Mouse (Mus musculus): ENCODE measurements around the gene Pnmal1. TPM values are rescaled to one million over a fixed set of nuclear protein-coding genes. Genes with fewer than 3 reads are reported as not detected.
"Not testable (repeated sequence)": the region's sequence is repeated elsewhere in the genome, so short reads cannot be mapped to it uniquely, and the experiment has no call there.

Gene Pnmal1
- total RNA-seq, 2 experiments from 2014 or later: not detected

- peak; percentile 78 for DNase-seq (ENCODE audit: low spot score)
Observed at GRCm38 (mm10) chr7:16950861-16951635, 8.4 kb upstream of the Pnmal1 start.

- DNase-seq (ENCODE audit: low spot score): not testable (repeated sequence)
Observed at GRCm38 (mm10) chr7:16953776-16954175, 5.7 kb upstream of the Pnmal1 start.

GRCm38 (mm10) chr7:16955712-16956111 is 3.8 kb upstream of the Pnmal1 start:
- no peak for DNase-seq (ENCODE audit: low spot score)

- DNase-seq (ENCODE audit: low spot score): no peak
Observed at GRCm38 (mm10) chr7:16956410-16957265, 2.8 kb upstream of the Pnmal1 start.

- no peak for DNase-seq (ENCODE audit: low spot score)
Observed at GRCm38 (mm10) chr7:16961678-16962077, 2.2 kb downstream of the Pnmal1 start.

- no peak for DNase-seq (ENCODE audit: low spot score)
Observed at GRCm38 (mm10) chr7:16968414-16968813, 8.9 kb downstream of the Pnmal1 start.

- no peak for DNase-seq (ENCODE audit: low spot score)
Observed at GRCm38 (mm10) chr7:16971160-16971559, 11.7 kb downstream of the Pnmal1 start.

- DNase-seq (ENCODE audit: low spot score): peak; percentile 79
Observed at GRCm38 (mm10) chr7:16974018-16974417, 14.5 kb downstream of the Pnmal1 start.

GRCm38 (mm10) chr7:16976298-16976697 is 16.8 kb downstream of the Pnmal1 start:
- no peak for DNase-seq (ENCODE audit: low spot score)

GRCm38 (mm10) chr7:16978173-16978572 is 18.7 kb downstream of the Pnmal1 start:
- DNase-seq (ENCODE audit: low spot score): no peak

GRCm38 (mm10) chr7:16978593-16978992 is 19.1 kb downstream of the Pnmal1 start:
- DNase-seq (ENCODE audit: low spot score): no peak

GRCm38 (mm10) chr7:16980348-16980747 is 20.9 kb downstream of the Pnmal1 start:
- DNase-seq (ENCODE audit: low spot score): no peak

GRCm38 (mm10) chr7:16982859-16983568 is 23.5 kb downstream of the Pnmal1 start, which contains the start of gene Gm42372:
Gm42372 (plus strand) TSS chr7:16983086.
- no peak for DNase-seq (ENCODE audit: low spot score)

- DNase-seq (ENCODE audit: low spot score): no peak
Observed at GRCm38 (mm10) chr7:16987541-16988149, 28.2 kb downstream of the Pnmal1 start.

GRCm38 (mm10) chr7:16988405-16988804 is 28.9 kb downstream of the Pnmal1 start:
- peak; percentile 44 for DNase-seq (ENCODE audit: low spot score)

GRCm38 (mm10) chr7:16990006-16990744 is 30.7 kb downstream of the Pnmal1 start:
- no peak for DNase-seq (ENCODE audit: low spot score)

- DNase-seq (ENCODE audit: low spot score): no peak
Observed at GRCm38 (mm10) chr7:16991681-16992450, 32.4 kb downstream of the Pnmal1 start.

GRCm38 (mm10) chr7:16992451-16992807 is 33.0 kb downstream of the Pnmal1 start, which contains the start of gene Ccdc8:
Ccdc8 (plus strand) TSS chr7:16992708.
- DNase-seq (ENCODE audit: low spot score): no peak

GRCm38 (mm10) chr7:16993651-16994399 is 34.3 kb downstream of the Pnmal1 start:
- peak; percentile 82 for DNase-seq (ENCODE audit: low spot score)

All from gastrocnemius, adult 18-20 months (tissue).